Mouse (Mus musculus) granulocyte monocyte progenitor cell, adult 5-6 weeks (primary cell): ENCODE data around the gene Large2. TPM values are rescaled to one million over a fixed set of nuclear protein-coding genes. Genes with fewer than 3 reads are reported as not detected.

Experiments
- ATAC-seq: replicated peaks from 2 replicates; pipeline ENCODE4 v1.8.0; 2016; ENCODE audit warnings: mild to moderate bottlenecking, moderate TSS enrichment, inconsistent platforms; ENCODE audit not compliant: poor library complexity, severe bottlenecking
- total RNA-seq, 2 experiments: library from RNA; stranded (forward) in 1 of 2; stranded (reverse) in 1 of 2; fragments of 200-712, 200-1000 nt in 1 of 2; fragments of >200 nt in 1 of 2; fragmentation: Nextera tagmentation in 1 of 2; gene quantifications; 2 replicates each; pipeline ENCODE4 v1.2.3; 2014 to 2017

Large2 gene
- total RNA-seq, 2 experiments from 2014 or later, result 2.5 TPM; not detected in 1

DNA sequence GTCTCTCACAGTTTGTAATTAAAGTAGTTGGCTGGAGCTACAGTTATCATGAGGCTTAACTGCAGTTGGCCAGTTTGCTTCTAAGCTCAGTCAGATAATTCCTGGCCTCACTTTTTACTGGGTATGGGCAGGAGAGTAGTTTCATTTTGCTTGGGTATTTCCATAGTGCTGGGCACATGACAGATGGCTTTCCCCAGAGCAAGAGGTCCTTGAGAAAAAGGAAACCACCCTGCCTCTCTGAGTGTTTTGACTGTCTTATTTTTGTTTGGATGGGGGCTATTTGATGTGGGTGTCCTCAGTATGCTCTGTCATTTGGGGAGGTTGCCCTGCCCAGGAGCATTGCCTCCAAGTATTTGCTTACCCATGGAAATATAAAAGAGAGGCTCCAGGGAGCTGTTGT, 32.3 kb downstream of the Large2 start:
- ATAC-seq, result no peak

DNA sequence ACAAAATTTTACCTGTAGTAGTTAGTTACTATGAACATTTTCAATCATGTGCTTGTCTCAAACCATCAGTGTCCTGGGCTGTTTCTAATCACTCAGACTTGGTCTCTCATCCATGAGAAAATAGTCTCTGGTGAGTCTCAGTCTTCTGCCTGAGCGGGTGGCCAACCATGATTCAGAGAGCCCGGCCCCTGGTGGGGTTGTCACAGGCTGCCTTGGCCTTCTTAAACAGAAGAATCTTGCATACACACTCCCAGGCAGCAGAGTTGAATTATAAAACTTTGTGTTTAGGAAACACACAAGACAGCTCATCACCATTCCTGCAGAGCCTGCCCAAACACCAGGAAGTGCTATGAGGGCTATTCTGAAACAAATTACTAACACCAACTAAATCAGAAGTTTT, 42.8 kb downstream of the Large2 start:
- ATAC-seq, result no peak

DNA sequence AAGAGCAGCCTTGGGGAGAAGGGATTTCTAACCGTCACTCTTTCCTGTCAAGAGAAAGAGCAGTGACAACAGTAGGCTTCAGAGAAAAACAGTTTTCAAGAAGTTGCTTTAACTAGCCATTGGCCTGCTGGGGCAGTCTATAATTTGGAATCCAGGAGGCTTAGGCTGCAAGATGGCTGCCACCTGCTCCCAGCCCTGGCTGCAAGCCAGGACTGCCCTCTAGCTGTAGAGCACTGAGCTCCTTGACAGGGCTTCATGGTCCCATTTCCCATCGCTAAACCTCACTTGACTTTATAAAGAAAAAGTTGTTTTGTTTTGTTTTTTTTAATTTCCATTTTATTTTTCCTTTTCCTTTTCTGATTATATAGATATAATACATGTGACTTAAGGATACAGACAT, 43.3 kb downstream of the Large2 start:
- ATAC-seq, result no peak

DNA sequence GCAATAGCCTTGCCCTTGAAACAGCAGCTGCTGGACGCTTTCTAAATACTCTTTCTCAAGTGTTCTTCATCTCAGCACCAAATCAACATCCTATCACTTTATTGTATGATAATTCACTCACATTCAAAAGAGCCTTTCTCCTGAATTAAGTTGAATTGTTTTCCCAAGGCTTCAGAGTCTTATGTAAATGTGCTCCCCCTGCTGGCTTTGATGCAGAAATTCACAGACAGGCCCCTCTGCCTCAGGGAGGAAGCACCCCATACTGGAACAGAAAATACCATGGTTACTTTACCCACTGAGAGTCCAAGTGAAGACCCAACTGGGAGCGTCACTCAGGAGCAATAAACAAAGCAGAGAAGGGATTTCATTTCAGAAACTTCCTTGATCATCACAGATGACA, 43.8 kb downstream of the Large2 start:
- ATAC-seq, result peak; percentile 70

DNA sequence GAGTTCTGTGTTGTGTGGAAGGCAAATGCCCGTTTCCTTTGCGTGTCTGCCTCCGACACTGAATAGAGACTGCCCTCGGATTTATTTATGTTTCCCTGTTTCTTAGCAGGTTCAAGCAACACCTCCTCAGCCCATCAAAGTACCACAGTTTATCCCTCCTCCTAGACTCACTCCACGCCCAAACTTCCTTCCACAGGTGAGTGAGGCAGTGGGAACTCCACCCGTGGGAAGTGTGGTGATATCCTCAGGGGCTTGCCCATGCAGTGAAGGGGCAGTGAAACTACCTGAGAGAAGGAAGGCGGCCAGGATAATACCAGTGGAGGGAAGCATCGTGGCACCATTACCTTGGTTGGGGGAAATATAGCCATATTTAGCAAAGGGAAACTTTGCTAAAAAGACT, 46.5 kb downstream of the Large2 start:
- ATAC-seq, result no peak

DNA sequence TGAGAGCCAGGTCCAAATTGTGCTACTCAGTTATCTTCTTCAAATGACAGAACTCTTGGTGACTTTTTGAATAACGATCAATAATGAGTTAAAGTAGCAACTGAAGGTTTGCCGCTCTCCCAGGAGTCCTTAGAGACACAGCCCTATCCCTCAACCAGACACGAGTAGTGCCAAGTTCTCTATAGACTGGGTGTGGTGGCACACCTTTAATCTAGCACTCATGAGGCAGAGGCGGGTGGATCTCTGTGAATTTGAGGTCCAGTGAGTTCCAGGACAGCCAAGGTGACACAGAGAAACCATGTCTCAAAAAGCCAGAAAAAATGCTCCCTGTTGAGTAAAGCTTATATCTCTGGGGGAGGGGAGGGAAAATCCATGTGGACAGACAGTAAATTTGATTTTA, 47.1 kb downstream of the Large2 start:
- no peak for ATAC-seq

DNA sequence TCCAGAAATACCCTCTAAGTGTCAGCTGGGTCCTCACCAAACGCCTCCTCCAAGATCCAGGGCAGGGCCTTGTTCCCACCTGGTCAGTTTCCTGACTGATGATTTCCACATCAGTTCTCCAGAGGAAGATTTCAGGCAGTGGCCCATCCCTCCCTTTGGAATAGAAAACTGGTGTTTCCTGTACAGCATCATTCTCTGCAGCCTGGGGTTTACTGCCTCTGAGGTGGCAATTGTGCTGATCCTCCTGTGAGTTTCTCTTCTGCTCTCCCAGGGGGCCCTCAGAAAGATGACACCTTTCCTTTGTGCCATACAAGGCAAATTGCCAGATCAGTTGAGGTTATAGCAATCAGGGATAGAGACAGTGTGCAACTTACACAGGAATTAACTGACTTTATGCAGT, 48.4 kb downstream of the Large2 start:
- no peak for ATAC-seq

DNA sequence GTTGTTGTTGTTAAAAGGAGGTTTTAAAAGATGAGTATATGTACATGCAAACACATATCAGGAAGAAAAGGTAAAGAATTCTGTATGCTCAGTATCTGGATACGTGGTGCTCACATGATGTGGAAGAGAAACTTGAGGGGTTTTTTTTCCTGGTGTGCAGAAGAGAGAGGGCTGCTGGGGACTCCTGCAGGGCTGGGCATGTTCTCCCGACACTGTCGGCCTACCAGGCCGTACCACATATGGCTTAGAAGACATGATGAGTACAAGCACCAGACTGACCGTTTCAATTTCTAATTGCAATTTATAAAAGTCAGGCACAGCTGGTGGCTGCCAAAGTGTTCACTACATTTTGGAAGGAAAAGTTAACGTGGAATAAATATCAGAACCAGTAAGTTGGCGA, 49.0 kb downstream of the Large2 start:
- no peak for ATAC-seq

DNA sequence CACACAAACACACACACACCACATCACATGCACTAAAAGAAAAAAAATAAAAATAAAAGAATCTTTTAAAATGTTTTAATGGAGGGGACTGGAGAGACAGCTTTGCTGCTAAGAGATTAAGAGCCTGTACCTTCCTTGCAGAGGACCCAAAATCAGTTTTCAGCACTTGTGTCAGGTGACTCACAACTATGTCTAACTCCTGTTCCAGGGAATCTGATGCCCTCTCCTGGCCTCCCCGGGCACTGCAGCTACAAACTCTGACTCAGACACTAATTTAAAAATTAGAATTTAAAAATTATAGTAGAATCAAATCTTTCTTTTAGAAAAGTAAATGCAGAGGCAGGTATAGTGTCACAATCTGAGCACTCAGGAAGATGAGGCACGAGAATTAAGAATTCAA, 52.0 kb downstream of the Large2 start:
- ATAC-seq, result no peak

DNA sequence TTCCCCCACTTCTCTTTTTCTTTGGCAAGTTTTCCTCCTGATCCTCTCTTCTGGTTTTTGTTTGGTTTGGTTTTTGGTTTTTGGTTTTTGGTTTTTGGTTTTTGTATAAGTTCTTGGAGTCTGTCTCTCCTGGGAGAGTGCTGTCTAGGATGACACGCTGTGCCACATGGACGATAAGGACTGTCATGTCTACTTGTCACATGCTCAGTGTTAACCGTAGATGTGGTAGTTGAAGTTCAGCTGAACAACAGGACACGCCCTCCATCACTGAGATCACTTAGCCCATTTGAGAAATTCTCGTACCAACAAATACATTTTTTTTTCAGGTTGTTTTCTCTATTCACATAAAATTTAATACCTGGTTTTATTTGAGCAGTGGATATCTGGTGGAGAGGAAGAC, 57.4 kb downstream of the Large2 start:
- ATAC-seq, result no peak

DNA sequence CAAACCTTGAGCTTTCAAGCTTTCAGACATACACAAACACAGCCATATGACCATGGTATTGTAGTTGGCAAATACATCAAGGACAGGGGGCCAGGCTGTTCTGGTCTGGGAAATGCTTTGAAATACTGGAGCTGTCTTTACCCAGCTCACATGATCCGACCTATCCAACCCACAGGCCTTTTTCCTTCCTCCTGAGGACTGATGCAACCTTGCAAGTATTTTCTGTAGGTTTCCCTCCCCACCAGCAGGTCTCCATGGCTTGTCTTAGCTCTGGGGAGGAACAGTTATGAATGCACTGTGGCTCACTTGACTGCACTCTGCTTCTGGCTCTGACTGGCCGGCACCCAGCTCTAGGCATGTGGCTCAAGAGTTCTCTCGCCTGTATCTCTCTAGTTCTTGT, 58.0 kb downstream of the Large2 start:
- ATAC-seq, result peak; percentile 79

Other genes with a start within 250 kb of the Large2 start
- 13.2 and 21.1 TPM in 2 replicates for gene Pex16, start 193 bp downstream of the Large2 start, total RNA-seq (2014; fragmentation: Nextera tagmentation)
- 15.3 and 17.0 TPM in 2 replicates for gene Pex16, start 193 bp downstream of the Large2 start, total RNA-seq (2017)
- 0.24 and 5.1 TPM in 2 replicates for gene 1700029I15Rik, start 7.7 kb upstream of the Large2 start, total RNA-seq (2014; fragmentation: Nextera tagmentation)
- 0.82 and 3.6 TPM in 2 replicates for gene 1700029I15Rik, start 7.7 kb upstream of the Large2 start, total RNA-seq (2017)
- not detected in 2 replicates for gene Mapk8ip1, start 26.4 kb upstream of the Large2 start, total RNA-seq (2014; fragmentation: Nextera tagmentation)
- not detected in 2 replicates for gene Mapk8ip1, start 26.4 kb upstream of the Large2 start, total RNA-seq (2017)
- gene Cry2, start 59.2 kb upstream of the Large2 start, total RNA-seq (2014; fragmentation: Nextera tagmentation), result 12.3 and 15.8 TPM in 2 replicates
- 8.4 and 8.7 TPM in 2 replicates for gene Cry2, start 59.2 kb upstream of the Large2 start, total RNA-seq (2017)
- gene Slc35c1, start 85.7 kb upstream of the Large2 start, total RNA-seq (2014; fragmentation: Nextera tagmentation), result 84.7 and 86.6 TPM in 2 replicates
- gene Slc35c1, start 85.7 kb upstream of the Large2 start, total RNA-seq (2017), result 23.4 and 23.8 TPM in 2 replicates
- 0.21 TPM in 1 of 2 replicates, not detected in the other for gene Chst1, start 224.8 kb upstream of the Large2 start, total RNA-seq (2014; fragmentation: Nextera tagmentation)
- 0.13 TPM in 1 of 2 replicates, not detected in the other for gene Chst1, start 224.8 kb upstream of the Large2 start, total RNA-seq (2017)